Mouse (Mus musculus) E14TG2a.4 (cell line): ENCODE data around the gene Olfr1277.

Source experiments
- CTCF ChIP-seq: conservative IDR thresholded peaks from 2 replicates; pipeline ENCODE4 v1.5.1; 2014; ENCODE audit warnings: low read length
- NANOG ChIP-seq: IDR thresholded peaks from 2 replicates; pipeline ENCODE4 v1.6.1; 2014; ENCODE audit warnings: borderline replicate concordance, low read length, mixed read lengths

- TF ChIP-seq CTCF (no peak), NANOG (no peak)
Measured at GRCm38 (mm10) chr2:111300374-111300773, 26.5 kb upstream of the Olfr1277 start, which contains the start of gene Olfr1279.
